Mouse (Mus musculus) C2C12 (cell line): ENCODE results near the gene Abr.

Experiments used
- CTCF ChIP-seq: IDR thresholded peaks from one replicate; pipeline ENCODE4 v1.5.1; 2011; ENCODE audit not compliant: control insufficient read depth, insufficient read depth, insufficient read length
- USF1 ChIP-seq: IDR thresholded peaks from one replicate; pipeline ENCODE4 v1.6.1; 2011; ENCODE audit warnings: low read depth, mild to moderate bottlenecking, control low read depth, moderate library complexity

- TF ChIP-seq CTCF (no peak), USF1 (no peak)
These were observed 124.9 kb downstream of the Abr start for GRCm38 (mm10) chr11:76497066-76497768.
